Mouse (Mus musculus) brain, embryonic 18.5 days (tissue): ENCODE data around the gene Clec16a.

Experiments
- DNase-seq: peaks from one replicate; pipeline ENCODE4 v3.0.0-alpha.2; 2012; ENCODE audit warnings: low read depth, low spot score

Gene Clec16a

GRCm38 (mm10) chr16:10642857-10643633 is 97.9 kb downstream of the Clec16a start:
- no peak for DNase-seq

GRCm38 (mm10) chr16:10644238-10644637 is 99.1 kb downstream of the Clec16a start:
- DNase-seq, result no peak

- no peak for DNase-seq
These were observed 99.6 kb downstream of the Clec16a start for GRCm38 (mm10) chr16:10644731-10645130.

GRCm38 (mm10) chr16:10651804-10652203 is 106.7 kb downstream of the Clec16a start:
- no peak for DNase-seq

GRCm38 (mm10) chr16:10652935-10653334 is 107.8 kb downstream of the Clec16a start:
- DNase-seq, result no peak

GRCm38 (mm10) chr16:10655236-10655635 is 110.1 kb downstream of the Clec16a start:
- DNase-seq, result no peak

- no peak for DNase-seq
These were observed 110.8 kb downstream of the Clec16a start for GRCm38 (mm10) chr16:10655926-10656325.

GRCm38 (mm10) chr16:10656461-10656860 is 111.3 kb downstream of the Clec16a start:
- no peak for DNase-seq

GRCm38 (mm10) chr16:10656939-10657338 is 111.8 kb downstream of the Clec16a start:
- DNase-seq, result no peak

- DNase-seq, result no peak
These were observed 114.1 kb downstream of the Clec16a start for GRCm38 (mm10) chr16:10659211-10659610.

- no peak for DNase-seq
These were observed 115.4 kb downstream of the Clec16a start for GRCm38 (mm10) chr16:10660526-10660925.

- DNase-seq, result no peak
These were observed 116.2 kb downstream of the Clec16a start for GRCm38 (mm10) chr16:10661385-10661784.

GRCm38 (mm10) chr16:10663890-10664731 is 119.0 kb downstream of the Clec16a start:
- no peak for DNase-seq

GRCm38 (mm10) chr16:10664921-10665894 is 120.1 kb downstream of the Clec16a start:
- peak; percentile 16 for DNase-seq

- DNase-seq, result no peak
These were observed 121.6 kb downstream of the Clec16a start for GRCm38 (mm10) chr16:10666766-10667165.

- no peak for DNase-seq
These were observed 123.3 kb downstream of the Clec16a start for GRCm38 (mm10) chr16:10668453-10668852.

- no peak for DNase-seq
These were observed 124.0 kb downstream of the Clec16a start for GRCm38 (mm10) chr16:10668991-10669703.

GRCm38 (mm10) chr16:10669936-10670335 is 124.8 kb downstream of the Clec16a start:
- no peak for DNase-seq

GRCm38 (mm10) chr16:10672490-10672889 is 127.4 kb downstream of the Clec16a start:
- no peak for DNase-seq

- no peak for DNase-seq
These were observed 128.9 kb downstream of the Clec16a start for GRCm38 (mm10) chr16:10674020-10674419.

GRCm38 (mm10) chr16:10674957-10675356 is 129.8 kb downstream of the Clec16a start:
- no peak for DNase-seq
